Mouse (Mus musculus) B cell, adult (primary cell): ENCODE measurements around the gene Ube2i. TPM values are rescaled to one million over a fixed set of nuclear protein-coding genes. Genes with fewer than 3 reads are reported as not detected.

Experiments used
- total RNA-seq: library from RNA; stranded (reverse); gene quantifications from 4 replicates; pipeline ENCODE4 v1.2.4, GENCODE M21; 2023; ENCODE audit not compliant: inconsistent age

Ube2i gene
- total RNA-seq, result 423 to 464 TPM (median 442 TPM) in 4 replicates

DNA sequence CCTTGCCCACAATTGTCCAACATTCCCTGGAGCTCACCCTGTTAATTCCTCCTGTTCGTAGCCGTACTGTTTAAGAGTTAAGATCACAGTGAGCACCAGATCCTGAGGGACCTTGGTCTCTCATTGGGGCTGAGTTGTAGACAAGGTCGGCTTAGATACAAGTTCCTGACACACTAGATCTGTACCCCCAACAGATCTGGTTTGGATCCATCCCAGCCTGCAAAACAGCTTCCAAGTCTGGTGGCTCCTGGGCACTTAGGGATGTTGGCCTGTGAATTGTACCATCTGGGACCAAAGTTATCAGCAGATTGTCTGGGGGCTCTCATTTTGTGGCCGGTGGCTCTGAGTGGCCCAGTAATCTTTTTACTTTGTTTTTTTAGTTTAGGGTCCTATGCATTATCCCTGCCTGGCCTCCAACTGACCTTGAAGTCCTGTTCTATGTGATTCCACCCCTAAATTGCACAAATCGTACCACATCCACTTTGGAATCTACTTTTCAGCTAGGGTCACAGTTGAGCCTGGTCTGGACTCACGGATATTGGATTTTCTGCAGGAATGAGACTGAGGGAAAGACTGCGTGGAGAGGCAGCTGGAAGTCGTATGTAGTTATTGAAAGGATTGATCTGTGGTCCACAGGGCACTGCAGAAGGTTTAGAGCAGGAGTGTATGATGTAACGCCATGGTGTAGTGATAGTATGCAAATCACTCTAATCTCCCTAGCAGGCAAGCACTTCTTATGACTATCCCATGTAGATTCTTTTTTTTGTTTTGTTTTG lies at the start of gene Ube2i:
Ube2i (minus strand) TSS at position 52 of the 776 bp plus-strand sequence.

DNA sequence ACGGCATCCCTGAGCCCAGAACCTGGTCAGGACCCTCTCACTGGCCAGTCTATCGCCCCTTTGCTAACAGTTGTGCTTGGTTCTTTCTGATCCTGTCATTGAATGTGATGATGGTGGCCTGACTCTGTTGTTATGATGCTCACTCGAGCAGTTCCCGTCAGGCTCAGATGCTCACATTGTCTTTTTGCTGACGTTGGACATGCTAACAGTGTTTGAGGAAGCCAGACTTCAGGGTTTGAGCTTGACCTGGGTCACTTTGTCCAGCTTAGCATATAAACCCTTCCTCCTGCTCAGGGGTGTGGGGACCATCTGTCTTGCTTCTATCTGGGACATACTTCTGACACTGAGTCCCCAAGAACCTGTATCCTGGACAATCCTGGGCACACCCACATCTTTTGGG lies 43.9 kb upstream of the Ube2i start, which contains the start of gene Prss29:
Prss29 (plus strand) TSS at position 301 of the 400 bp plus-strand sequence.

DNA sequence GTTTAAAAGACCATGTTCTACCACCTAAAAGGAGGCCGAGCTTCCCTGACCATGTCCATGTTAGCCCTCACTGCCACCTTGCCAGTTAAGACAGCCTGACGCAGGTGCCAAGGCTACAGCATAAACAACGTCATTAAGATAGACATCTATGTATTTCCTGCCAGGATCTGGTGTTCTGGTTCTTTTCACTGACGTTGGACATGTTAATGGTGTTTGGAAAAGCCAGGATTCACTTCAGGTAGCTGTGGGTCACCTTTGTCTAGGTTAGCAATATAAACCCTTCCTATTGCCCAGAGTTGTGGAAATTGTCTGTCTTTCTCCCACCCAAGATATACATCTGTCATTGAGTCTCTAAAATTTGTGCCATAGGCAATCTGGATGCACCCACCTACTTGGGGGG lies 33.9 kb upstream of the Ube2i start, which contains the start of gene Prss28:
Prss28 (plus strand) TSS at position 301 of the 400 bp plus-strand sequence.

GRCm38 (mm10) chr17:25298094-25298493 lies 23.7 kb upstream of the Ube2i start, which contains the start of gene Prss34:
TSS of gene Prss34 (plus strand) at chr17:25298394.

GRCm38 (mm10) chr17:25256140-25256754 lies 18.2 kb downstream of the Ube2i start, which contains the start of gene Baiap3:
TSS of gene Baiap3 (minus strand) at chr17:25256364.

DNA sequence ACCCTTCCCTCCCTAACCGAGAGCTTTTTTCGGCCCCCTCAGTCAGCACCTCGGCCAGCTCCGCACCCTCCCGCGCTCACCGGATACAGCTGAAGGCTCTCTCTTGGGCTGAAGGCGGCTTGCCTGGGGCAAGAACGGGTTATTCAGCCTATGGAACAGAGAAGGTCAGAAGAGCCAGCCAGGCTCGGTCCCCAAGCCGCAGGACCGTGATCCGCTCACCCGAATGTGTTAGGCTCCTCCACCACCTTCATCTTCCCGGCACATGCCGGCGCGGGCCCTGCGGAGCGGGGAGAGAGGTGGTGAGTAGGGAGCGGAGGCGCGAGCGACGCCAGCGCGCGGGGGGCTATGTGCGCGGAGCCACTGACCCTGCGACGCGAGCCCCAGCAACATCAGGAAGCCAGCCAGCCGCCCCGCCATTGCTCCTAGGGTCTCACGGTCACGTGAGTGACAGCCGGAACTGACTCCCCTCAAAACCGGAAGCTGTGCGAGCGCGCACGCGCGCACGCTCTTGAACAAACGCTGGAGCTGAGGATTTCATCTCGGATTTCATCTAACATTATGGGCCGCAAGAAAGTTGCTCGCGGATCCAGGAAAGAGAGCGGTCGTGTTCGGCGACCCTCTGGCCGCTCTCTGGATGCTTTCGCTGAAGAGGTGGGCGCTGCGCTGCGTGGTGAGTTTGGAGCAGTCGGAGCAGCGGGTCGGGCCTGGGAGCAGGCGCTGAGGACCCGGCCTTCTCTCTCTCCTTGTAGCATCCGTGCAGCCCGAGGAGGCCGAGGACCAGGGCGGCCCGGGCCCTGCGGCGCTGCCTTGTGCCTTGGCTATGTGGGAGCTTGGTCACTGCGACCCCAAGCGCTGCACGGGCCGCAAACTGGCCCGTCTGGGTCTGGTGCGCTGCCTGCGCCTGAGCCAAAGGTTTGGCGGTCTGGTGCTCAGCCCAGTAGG lies 34.5 kb downstream of the Ube2i start, which contains the start of the genes Gnptg and Tsr3:
Gnptg (minus strand) TSS at position 430 of the 942 bp plus-strand sequence.
Tsr3 (plus strand) TSS at position 476 of the 942 bp plus-strand sequence.

Other genes with a start within 250 kb of the Ube2i start
- not detected in 4 replicates for gene Tmem204, start 191.0 kb downstream of the Ube2i start, total RNA-seq
- 30.5 to 38.6 TPM (median 33.5 TPM) in 4 replicates for gene Telo2, start 158.7 kb downstream of the Ube2i start, total RNA-seq
- not detected in 4 replicates for gene Ptx4, start 153.9 kb downstream of the Ube2i start, total RNA-seq
- gene Clcn7, start 141.2 kb downstream of the Ube2i start, total RNA-seq, result 41.6 to 51.0 TPM (median 43.7 TPM) in 4 replicates
- 0.29 to 0.42 TPM (median 0.36 TPM) in 3 of 4 replicates, not detected in the other for gene Ccdc154, start 112.2 kb downstream of the Ube2i start, total RNA-seq
- gene Gm38655, start 99.2 kb downstream of the Ube2i start, total RNA-seq, result not detected in 4 replicates
- gene BC003965, start 90.1 kb downstream of the Ube2i start, total RNA-seq, result 14.1 to 16.3 TPM (median 14.7 TPM) in 4 replicates
- gene Unkl, start 86.2 kb downstream of the Ube2i start, total RNA-seq, result 34.3 to 40.5 TPM (median 35.6 TPM) in 4 replicates
- 23.3 to 29.1 TPM (median 27.6 TPM) in 4 replicates for gene Gnptg, start 34.5 kb downstream of the Ube2i start, total RNA-seq
- gene Tsr3, start 34.5 kb downstream of the Ube2i start, total RNA-seq, result 14.8 to 19.8 TPM (median 15.4 TPM) in 4 replicates
- gene Baiap3, start 18.3 kb downstream of the Ube2i start, total RNA-seq, result 0.54 to 2.4 TPM (median 1.2 TPM) in 4 replicates
- gene Prss34, start 23.8 kb upstream of the Ube2i start, total RNA-seq, result not detected in 4 replicates
- gene Prss28, start 34.0 kb upstream of the Ube2i start, total RNA-seq, result not detected in 4 replicates
- not detected in 4 replicates for gene Prss29, start 44.0 kb upstream of the Ube2i start, total RNA-seq
- gene Tpsab1, start 70.9 kb upstream of the Ube2i start, total RNA-seq, result not detected in 4 replicates
- not detected in 4 replicates for gene Tpsb2, start 91.7 kb upstream of the Ube2i start, total RNA-seq
- not detected in 4 replicates for gene Tpsg1, start 94.7 kb upstream of the Ube2i start, total RNA-seq
- 5.3 to 10.7 TPM (median 7.8 TPM) in 4 replicates for gene Cacna1h, start 159.2 kb upstream of the Ube2i start, total RNA-seq
- gene Tekt4, start 180.0 kb upstream of the Ube2i start, total RNA-seq, result not detected in 4 replicates
- gene Sstr5, start 222.7 kb upstream of the Ube2i start, total RNA-seq, result not detected in 4 replicates